Comparison of ENCODE assay signal across 8 mouse cellular contexts in genomic region chr12:108305812-108306794, GRCm38 (mm10). TPM values are rescaled to one million over a fixed set of nuclear protein-coding genes. Genes with fewer than 3 reads are reported as not detected.
DNase-seq lines count a peak whose midpoint lies in the region; ATAC-seq lines count a peak whose summit lies in the region.

Hhipl1 (plus strand) TSS chr12:108306270.

- no peak for ATAC-seq in megakaryocyte, adult 5-6 weeks (ENCODE audit: poor library complexity, severe bottlenecking)
- 0 out of 2 replicates have a peak, but pooled peaks have one; percentile 36 for ATAC-seq in heart, embryonic 11.5 days (replicated peaks; ENCODE audit: insufficient number of reproducible peaks, low FRiP score, low TSS enrichment)
- peak; percentile 78 for ATAC-seq in midbrain, embryonic 12.5 days (ENCODE audit: low FRiP score, low read depth)

- no peak within 1 kb of the TSS for H3K27ac ChIP-seq in brown adipose tissue, adult 24 weeks (replicated peaks; ENCODE audit: low read depth, low read length)
- no peak within 1 kb of the TSS for H3K27ac ChIP-seq in heart, embryonic 11.5 days (ENCODE audit: low read depth, low read length)
- peak within 1 kb of the TSS; percentile 30; the same call in 1 of the 2 replicates for H3K27ac ChIP-seq in midbrain, embryonic 12.5 days (replicated peaks)

- H3K4me1 ChIP-seq in megakaryocyte, embryonic 14.5 days = peaks cover 38% of the 10 kb centered on the region
- peaks cover 5% of the 10 kb centered on the region for H3K4me1 ChIP-seq in brown adipose tissue, adult 24 weeks (ENCODE audit: control insufficient read depth, insufficient read depth, insufficient read length, low read length)
- peaks cover 6% of the 10 kb centered on the region for H3K4me1 ChIP-seq in heart, embryonic 11.5 days (ENCODE audit: control insufficient read depth, insufficient read depth, low read length)
- H3K4me1 ChIP-seq in midbrain, embryonic 12.5 days = peaks cover 18% of the 10 kb centered on the region

- WGBS in heart, embryonic 11.5 days (ENCODE audit: insufficient replicate concordance) = 3% methylated on average over 61 of the region's 67 CpGs
- 4% methylated on average over 67 of the region's 67 CpGs for WGBS in midbrain, embryonic 12.5 days

- H3K9ac ChIP-seq in heart, embryonic 11.5 days (ENCODE audit: low read depth, low read length) = peak within 1 kb of the TSS; percentile 83
- H3K9ac ChIP-seq in midbrain, embryonic 12.5 days (replicated peaks) = peak within 1 kb of the TSS; percentile 80

- peak within 1 kb of the TSS; percentile 84 for H3K4me3 ChIP-seq in megakaryocyte, embryonic 14.5 days (replicated peaks)
- H3K4me3 ChIP-seq in brown adipose tissue, adult 24 weeks (ENCODE audit: insufficient read depth, low read depth, low read length) = peak within 1 kb of the TSS; percentile 66
- H3K4me3 ChIP-seq in heart, embryonic 11.5 days (ENCODE audit: low read depth, low read length) = peak within 1 kb of the TSS; percentile 62
- peak within 1 kb of the TSS; percentile 58 for H3K4me3 ChIP-seq in midbrain, embryonic 12.5 days

- peak within 1 kb of the TSS; percentile 98 for H3K4me2 ChIP-seq in heart, embryonic 11.5 days
- H3K4me2 ChIP-seq in midbrain, embryonic 12.5 days (replicated peaks) = peak within 1 kb of the TSS; percentile 91

- H3K36me3 ChIP-seq in megakaryocyte, embryonic 14.5 days (replicated peaks; ENCODE audit: low read length) = no peaks in the 10 kb centered on the region
- H3K36me3 ChIP-seq in heart, embryonic 11.5 days (ENCODE audit: control insufficient read depth, insufficient read depth, low read length) = no peaks in the 10 kb centered on the region
- no peaks in the 10 kb centered on the region for H3K36me3 ChIP-seq in midbrain, embryonic 12.5 days

- H3K9me3 ChIP-seq in megakaryocyte, embryonic 14.5 days = peaks cover 5% of the 10 kb centered on the region; the same call in 1 of the 2 replicates
- no peaks in the 10 kb centered on the region for H3K9me3 ChIP-seq in heart, embryonic 11.5 days (replicated peaks; ENCODE audit: control insufficient read depth, low read length)
- no peaks in the 10 kb centered on the region for H3K9me3 ChIP-seq in midbrain, embryonic 12.5 days

- H3K27me3 ChIP-seq in megakaryocyte, embryonic 14.5 days (replicated peaks) = peaks cover 74% of the 10 kb centered on the region
- H3K27me3 ChIP-seq in heart, embryonic 11.5 days (ENCODE audit: control insufficient read depth, insufficient read depth, low read length) = peaks cover 30% of the 10 kb centered on the region
- peaks cover 26% of the 10 kb centered on the region for H3K27me3 ChIP-seq in midbrain, embryonic 12.5 days

- peak; percentile 77 for DNase-seq in kidney, postnatal 10 days
- DNase-seq in thymus, postnatal 0 days (ENCODE audit: low spot score) = no peak
- no peak for DNase-seq in spleen, postnatal 36 days (ENCODE audit: low spot score in 2 of 2)

RNA-seq across cellular contexts. Expression of gene Hhipl1, which starts in this region (rescaled TPM):
- polyA plus RNA-seq in megakaryocyte, embryonic 14.5 days (2012; ENCODE audit: insufficient read depth, low replicate concordance) = not detected in 2 replicates
- total RNA-seq in megakaryocyte, adult 5-6 weeks (2015) = not detected in 2 replicates
- total RNA-seq in megakaryocyte, adult 5-6 weeks (2017) = not detected in 2 replicates
- not detected in 2 replicates for polyA plus RNA-seq in brown adipose tissue, adult 24 weeks (2012; ENCODE audit: insufficient read depth, insufficient read length, missing spikeins)
- 0.28 and 0.29 TPM in 2 replicates for polyA plus RNA-seq in heart, embryonic 11.5 days (2014; fragmentation: Nextera tagmentation; extraction: Ambion mirVana)
- 5.0 and 6.2 TPM in 2 replicates for polyA plus RNA-seq in midbrain, embryonic 12.5 days (2016; fragmentation: Nextera tagmentation; extraction: Ambion mirVana)
- polyA plus RNA-seq in thymus, postnatal 0 days (2015; fragmentation: Nextera tagmentation; extraction: Ambion mirVana) = 0.05 TPM in 2 replicates

Comparison
In these comparisons a context has a peak if more than half of its experiments do, and no peak if none do; other contexts are left out.
1. Peak in ATAC-seq, H3K4me3 ChIP-seq, H3K9ac ChIP-seq and H3K4me2 ChIP-seq in heart, embryonic 11.5 days; RNA of the gene not detected or under 1 TPM.